Mouse (Mus musculus): ENCODE data around the gene Serhl. TPM values are rescaled to one million over a fixed set of nuclear protein-coding genes. Genes with fewer than 3 reads are reported as not detected.

Serhl gene
- polyA plus RNA-seq, 1 experiment from 2014 or later = 71.0 TPM

DNA sequence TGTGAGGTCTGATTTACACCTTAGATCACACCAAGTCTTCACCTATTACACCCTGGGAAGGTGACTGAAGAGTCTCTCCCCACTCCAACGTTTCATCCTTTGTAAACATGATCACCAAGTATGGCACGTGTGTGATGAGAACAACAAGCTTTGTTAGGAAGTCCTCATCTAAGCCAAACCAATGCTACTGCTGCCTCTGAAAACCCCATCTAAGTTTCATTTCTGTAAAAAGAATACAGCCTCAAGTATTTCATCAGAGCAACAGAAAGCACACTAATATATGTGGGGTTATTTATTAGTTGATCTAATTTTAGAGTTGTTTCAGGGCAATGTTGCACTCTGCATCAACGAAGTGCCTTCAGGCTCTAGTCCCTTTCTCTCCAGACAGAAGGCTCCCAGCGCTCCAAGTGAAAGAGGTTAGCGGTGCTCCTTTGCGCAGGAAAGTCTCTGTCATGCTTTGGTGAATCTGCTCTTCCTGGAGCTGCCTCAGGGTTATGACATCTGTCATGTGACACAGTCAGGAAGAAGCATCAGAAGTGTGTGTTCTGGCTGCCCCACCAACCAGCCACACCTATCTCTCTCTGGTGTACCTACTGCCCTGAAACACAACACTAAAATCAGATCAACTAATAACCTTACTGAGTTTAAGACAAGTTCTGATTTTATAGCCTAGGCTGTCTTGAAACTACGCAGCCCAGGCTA, 40.4 kb downstream of the Serhl start:
- Histone ChIP-seq H3K36me3 (ENCODE audit: control insufficient read depth, insufficient read depth, low read length) (peaks cover 35% of the 10 kb centered on the region), H3K4me1 (ENCODE audit: control insufficient read depth, insufficient read depth, low read length) (no peaks in the 10 kb centered on the region), H3K9me3 (ENCODE audit: control insufficient read depth, low read length) (no peaks in the 10 kb centered on the region), H3K27ac (ENCODE audit: low read length) (no peak overlapping the region), H3K4me3 (ENCODE audit: low read length) (no peak overlapping the region), H3K27me3 (replicated peaks; ENCODE audit: control insufficient read depth, insufficient read depth, low read length) (no peaks in the 10 kb centered on the region), H3K9ac (ENCODE audit: low read depth, low read length) (no peak overlapping the region), H3K4me2 (ENCODE audit: low read depth, low read length) (no peak overlapping the region)
- 89% methylated on average over 7 of the region's 7 CpGs for WGBS
- ATAC-seq = no peak

DNA sequence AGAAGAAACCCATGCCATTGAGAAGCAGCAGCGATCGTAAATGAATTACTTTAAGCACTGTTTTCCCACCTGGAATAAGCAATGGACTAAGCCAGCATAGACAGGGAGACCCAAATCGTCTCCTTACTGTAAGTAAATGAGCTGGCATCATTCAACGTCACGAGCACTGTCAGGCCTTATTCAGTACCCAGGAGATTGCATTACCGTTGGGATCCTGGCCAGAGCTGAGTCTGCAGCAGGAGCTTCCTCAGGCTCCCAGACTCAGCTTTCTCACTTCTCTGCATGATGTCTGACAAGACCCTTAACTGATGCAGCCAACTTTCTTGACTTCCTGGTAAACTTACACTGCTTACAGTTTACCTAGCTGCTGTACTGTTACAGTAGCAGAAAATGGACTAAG, 45.4 kb downstream of the Serhl start:
- no peaks in the 10 kb centered on the region for H3K27me3 ChIP-seq (replicated peaks; ENCODE audit: control insufficient read depth, insufficient read depth, low read length)
- no peak overlapping the region for H3K9ac ChIP-seq (ENCODE audit: low read depth, low read length)
- H3K4me2 ChIP-seq (ENCODE audit: low read depth, low read length) = no peak overlapping the region
- H3K4me3 ChIP-seq (ENCODE audit: low read length) = no peak overlapping the region
- ATAC-seq = no peak
- no peak overlapping the region for H3K27ac ChIP-seq (ENCODE audit: low read length)
- no peaks in the 10 kb centered on the region for H3K9me3 ChIP-seq (ENCODE audit: control insufficient read depth, low read length)
- WGBS = 90% methylated on average over 6 of the region's 6 CpGs
- H3K36me3 ChIP-seq (ENCODE audit: control insufficient read depth, insufficient read depth, low read length) = peaks cover 22% of the 10 kb centered on the region
- H3K4me1 ChIP-seq (ENCODE audit: control insufficient read depth, insufficient read depth, low read length) = no peaks in the 10 kb centered on the region

GRCm38 (mm10) chr15:83135654-83136053, 46.3 kb downstream of the Serhl start:
- H3K4me3 ChIP-seq (ENCODE audit: low read length) = no peak overlapping the region
- no peaks in the 10 kb centered on the region for H3K27me3 ChIP-seq (replicated peaks; ENCODE audit: control insufficient read depth, insufficient read depth, low read length)
- H3K4me1 ChIP-seq (ENCODE audit: control insufficient read depth, insufficient read depth, low read length) = 0 out of 2 replicates have a peak, but pooled peaks cover under 1% of the 10 kb centered on the region
- no peak overlapping the region for H3K4me2 ChIP-seq (ENCODE audit: low read depth, low read length)
- no peak overlapping the region for H3K9ac ChIP-seq (ENCODE audit: low read depth, low read length)
- ATAC-seq = no peak
- no peak overlapping the region for H3K27ac ChIP-seq (ENCODE audit: low read length)
- 72% methylated on average over 2 of the region's 2 CpGs for WGBS
- H3K36me3 ChIP-seq (ENCODE audit: control insufficient read depth, insufficient read depth, low read length) = peaks cover 17% of the 10 kb centered on the region
- no peaks in the 10 kb centered on the region for H3K9me3 ChIP-seq (ENCODE audit: control insufficient read depth, low read length)

DNA sequence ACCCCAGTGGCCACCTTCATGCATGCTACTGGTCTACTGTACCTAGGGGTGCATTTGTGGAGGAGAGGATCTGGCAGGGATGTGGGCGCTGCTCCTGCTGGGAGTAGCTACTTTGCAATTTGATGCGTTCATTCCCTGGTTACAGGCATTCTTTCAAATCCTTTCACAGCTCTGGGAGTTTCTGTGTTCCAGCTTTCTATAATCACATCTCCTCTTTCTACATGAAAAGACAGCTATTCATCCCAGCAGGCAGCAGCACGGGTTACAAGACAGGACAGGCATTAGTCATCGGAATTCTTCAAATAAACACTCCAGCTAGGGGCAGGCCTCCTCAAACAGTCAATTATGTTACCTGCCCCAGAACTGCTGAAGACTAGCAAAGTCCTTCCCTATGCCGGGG, 53.6 kb downstream of the Serhl start:
- 29% methylated on average over 5 of the region's 5 CpGs for WGBS
- H3K36me3 ChIP-seq (ENCODE audit: control insufficient read depth, insufficient read depth, low read length) = peaks cover 4% of the 10 kb centered on the region; the same call in 1 of the 2 replicates
- H3K4me1 ChIP-seq (ENCODE audit: control insufficient read depth, insufficient read depth, low read length) = peaks cover 26% of the 10 kb centered on the region
- H3K4me3 ChIP-seq (ENCODE audit: low read length) = no peak overlapping the region
- H3K4me2 ChIP-seq (ENCODE audit: low read depth, low read length) = no peak overlapping the region
- peak overlapping the region; percentile 23; the same call in 1 of the 2 replicates for H3K27ac ChIP-seq (ENCODE audit: low read length)
- H3K9me3 ChIP-seq (ENCODE audit: control insufficient read depth, low read length) = no peaks in the 10 kb centered on the region
- ATAC-seq = no peak
- no peak overlapping the region for H3K9ac ChIP-seq (ENCODE audit: low read depth, low read length)
- H3K27me3 ChIP-seq (replicated peaks; ENCODE audit: control insufficient read depth, insufficient read depth, low read length) = no peaks in the 10 kb centered on the region

GRCm38 (mm10) chr15:83145541-83145940, 56.2 kb downstream of the Serhl start:
- no peaks in the 10 kb centered on the region for H3K27me3 ChIP-seq (replicated peaks; ENCODE audit: control insufficient read depth, insufficient read depth, low read length)
- peaks cover 30% of the 10 kb centered on the region for H3K4me1 ChIP-seq (ENCODE audit: control insufficient read depth, insufficient read depth, low read length)
- H3K4me3 ChIP-seq (ENCODE audit: low read length) = no peak overlapping the region
- no peaks in the 10 kb centered on the region for H3K36me3 ChIP-seq (ENCODE audit: control insufficient read depth, insufficient read depth, low read length)
- 90% methylated on average over 6 of the region's 6 CpGs for whole genome bisulfite sequencing
- no peak overlapping the region for H3K27ac ChIP-seq (ENCODE audit: low read length)
- ATAC-seq = no peak
- H3K4me2 ChIP-seq (ENCODE audit: low read depth, low read length) = no peak overlapping the region
- no peaks in the 10 kb centered on the region for H3K9me3 ChIP-seq (ENCODE audit: control insufficient read depth, low read length)
- no peak overlapping the region for H3K9ac ChIP-seq (ENCODE audit: low read depth, low read length)

DNA sequence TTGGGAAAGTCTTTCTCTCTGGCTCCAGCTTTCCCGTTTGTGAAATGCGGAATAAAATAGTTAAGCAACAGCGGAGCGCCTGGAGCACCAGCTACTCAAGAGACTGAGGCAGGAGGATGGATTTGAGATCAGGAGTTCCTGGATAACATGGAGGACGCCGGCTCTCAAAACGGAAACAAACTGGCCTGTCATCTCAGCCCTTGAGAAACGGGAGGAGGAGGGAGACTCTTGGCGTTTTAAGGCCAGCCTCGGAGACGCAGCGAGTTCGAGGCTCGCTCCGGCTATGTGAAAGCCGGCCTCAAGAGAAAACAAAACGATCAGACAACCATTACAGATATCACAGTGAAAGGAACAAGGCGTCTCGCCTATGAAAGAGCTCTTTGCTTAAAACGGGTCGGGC, 59.1 kb downstream of the Serhl start:
- Histone ChIP-seq H3K4me2 (ENCODE audit: low read depth, low read length) (peak overlapping the region; percentile 79), H3K9ac (ENCODE audit: low read depth, low read length) (peak overlapping the region; percentile 98), H3K36me3 (ENCODE audit: control insufficient read depth, insufficient read depth, low read length) (peaks cover 3% of the 10 kb centered on the region; the same call in 1 of the 2 replicates), H3K9me3 (ENCODE audit: control insufficient read depth, low read length) (no peaks in the 10 kb centered on the region), H3K27me3 (replicated peaks; ENCODE audit: control insufficient read depth, insufficient read depth, low read length) (no peaks in the 10 kb centered on the region), H3K27ac (ENCODE audit: low read length) (peak overlapping the region; percentile 98), H3K4me1 (ENCODE audit: control insufficient read depth, insufficient read depth, low read length) (peaks cover 13% of the 10 kb centered on the region), H3K4me3 (ENCODE audit: low read length) (peak overlapping the region; percentile 95)
- no peak for ATAC-seq
- WGBS = 3% methylated on average over 21 of the region's 21 CpGs

GRCm38 (mm10) chr15:83148801-83149195, 59.5 kb downstream of the Serhl start:
- Histone ChIP-seq H3K4me1 (ENCODE audit: control insufficient read depth, insufficient read depth, low read length) (peaks cover 10% of the 10 kb centered on the region; the same call in 1 of the 2 replicates), H3K9me3 (ENCODE audit: control insufficient read depth, low read length) (no peaks in the 10 kb centered on the region), H3K4me3 (ENCODE audit: low read length) (peak overlapping the region; percentile 95), H3K4me2 (ENCODE audit: low read depth, low read length) (peak overlapping the region; percentile 79), H3K9ac (ENCODE audit: low read depth, low read length) (peak overlapping the region; percentile 98), H3K36me3 (ENCODE audit: control insufficient read depth, insufficient read depth, low read length) (peaks cover 7% of the 10 kb centered on the region; the same call in 1 of the 2 replicates), H3K27me3 (replicated peaks; ENCODE audit: control insufficient read depth, insufficient read depth, low read length) (no peaks in the 10 kb centered on the region), H3K27ac (ENCODE audit: low read length) (peak overlapping the region; percentile 98)
- ATAC-seq = peak; percentile 84
- WGBS = 0% methylated on average over 39 of the region's 41 CpGs

GRCm38 (mm10) chr15:83149196-83150072, 60.1 kb downstream of the Serhl start, which contains the start of gene Poldip3:
Gene Poldip3 (minus strand): TSS chr15:83149384.
- peak within 1 kb of the TSS; percentile 95 for H3K4me3 ChIP-seq (ENCODE audit: low read length)
- no peaks in the 10 kb centered on the region for H3K27me3 ChIP-seq (replicated peaks; ENCODE audit: control insufficient read depth, insufficient read depth, low read length)
- peak within 1 kb of the TSS; percentile 98 for H3K27ac ChIP-seq (ENCODE audit: low read length)
- H3K4me2 ChIP-seq (ENCODE audit: low read depth, low read length) = peak within 1 kb of the TSS; percentile 79
- WGBS = under 1% methylated on average over 56 of the region's 56 CpGs
- peak; percentile 94 for ATAC-seq
- H3K4me1 ChIP-seq (ENCODE audit: control insufficient read depth, insufficient read depth, low read length) = peaks cover 10% of the 10 kb centered on the region; the same call in 1 of the 2 replicates
- H3K9ac ChIP-seq (ENCODE audit: low read depth, low read length) = peak within 1 kb of the TSS; percentile 98
- peaks cover 7% of the 10 kb centered on the region; the same call in 1 of the 2 replicates for H3K36me3 ChIP-seq (ENCODE audit: control insufficient read depth, insufficient read depth, low read length)
- H3K9me3 ChIP-seq (ENCODE audit: control insufficient read depth, low read length) = no peaks in the 10 kb centered on the region

- 15% methylated on average over 3 of the region's 3 CpGs for WGBS
- H3K9ac ChIP-seq (ENCODE audit: low read depth, low read length) = peak overlapping the region; percentile 47; the same call in 1 of the 2 replicates
- H3K4me3 ChIP-seq (ENCODE audit: low read length) = peak overlapping the region; percentile 95; the same call in 1 of the 2 replicates
- H3K27ac ChIP-seq (ENCODE audit: low read length) = peak overlapping the region; percentile 98
- H3K4me2 ChIP-seq (ENCODE audit: low read depth, low read length) = peak overlapping the region; percentile 39
- H3K36me3 ChIP-seq (ENCODE audit: control insufficient read depth, insufficient read depth, low read length) = peaks cover 7% of the 10 kb centered on the region; the same call in 1 of the 2 replicates
- no peaks in the 10 kb centered on the region for H3K27me3 ChIP-seq (replicated peaks; ENCODE audit: control insufficient read depth, insufficient read depth, low read length)
- no peaks in the 10 kb centered on the region for H3K9me3 ChIP-seq (ENCODE audit: control insufficient read depth, low read length)
- peaks cover 10% of the 10 kb centered on the region; the same call in 1 of the 2 replicates for H3K4me1 ChIP-seq (ENCODE audit: control insufficient read depth, insufficient read depth, low read length)
- no peak for ATAC-seq
Measured at GRCm38 (mm10) chr15:83150073-83150442, 60.8 kb downstream of the Serhl start.

All from intestine, embryonic 16.5 days (tissue).